Mouse (Mus musculus) splenic B cell, adult 2 months (primary cell): Measurements from ENCODE around the gene Il17c.

Source experiments
- DNase-seq: peaks from one replicate; pipeline ENCODE4 v3.0.0-alpha.2; 2011; ENCODE audit warnings: low read depth, low spot score
- H3K27me3 ChIP-seq: 2 replicates; pipeline ENCODE4 v1.6.1; 2012; ENCODE audit warnings: mild to moderate bottlenecking, low read length, moderate library complexity, mixed read lengths; ENCODE audit not compliant: control insufficient read depth, poor library complexity, insufficient read depth, severe bottlenecking
- H3K36me3 ChIP-seq: 2 replicates; pipeline ENCODE4 v1.6.1; 2012; ENCODE audit warnings: mild to moderate bottlenecking, low read length, moderate library complexity, mixed read lengths; ENCODE audit not compliant: control insufficient read depth, poor library complexity, insufficient read depth, severe bottlenecking

Il17c gene

DNA sequence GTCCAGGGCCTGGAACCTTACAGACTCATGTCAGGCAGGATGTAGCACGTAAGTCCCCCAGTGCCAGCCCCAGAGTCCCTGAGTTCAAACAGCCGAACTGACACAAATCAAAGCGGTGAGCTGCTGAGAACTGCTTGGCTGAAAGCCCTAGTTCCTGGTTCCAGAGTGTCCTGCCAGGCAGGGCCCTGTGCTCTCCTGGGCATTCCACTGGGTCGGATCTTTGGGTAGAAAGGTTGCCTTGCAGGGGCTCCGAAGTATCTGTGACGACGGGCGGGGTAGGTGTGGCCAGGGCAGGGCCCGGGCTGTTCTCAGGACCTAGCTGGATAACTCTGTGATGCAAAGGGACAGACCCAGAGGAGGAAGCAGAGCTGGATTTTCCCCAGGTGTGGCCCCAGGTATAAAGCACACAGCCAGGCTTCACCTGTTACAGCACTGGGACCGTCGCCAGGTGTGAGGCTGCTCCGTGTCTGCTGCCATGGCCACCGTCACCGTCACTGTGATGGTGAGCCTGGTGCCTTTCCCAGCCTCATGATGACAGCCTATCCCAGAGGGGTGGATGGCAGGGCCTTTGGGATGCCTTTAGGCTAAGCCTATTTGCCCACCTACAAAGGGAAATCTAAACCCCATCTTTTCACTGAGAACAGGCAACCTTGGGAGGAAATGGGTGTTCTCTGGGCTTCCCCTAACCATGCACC, at the start of gene Il17c:
Gene Il17c (plus strand): TSS at position 645 of the 695 bp plus-strand sequence.
- Histone ChIP-seq H3K36me3 (peaks cover 21% of the 10 kb centered on the region), H3K27me3 (no peaks in the 10 kb centered on the region)
- no peak for DNase-seq

DNA sequence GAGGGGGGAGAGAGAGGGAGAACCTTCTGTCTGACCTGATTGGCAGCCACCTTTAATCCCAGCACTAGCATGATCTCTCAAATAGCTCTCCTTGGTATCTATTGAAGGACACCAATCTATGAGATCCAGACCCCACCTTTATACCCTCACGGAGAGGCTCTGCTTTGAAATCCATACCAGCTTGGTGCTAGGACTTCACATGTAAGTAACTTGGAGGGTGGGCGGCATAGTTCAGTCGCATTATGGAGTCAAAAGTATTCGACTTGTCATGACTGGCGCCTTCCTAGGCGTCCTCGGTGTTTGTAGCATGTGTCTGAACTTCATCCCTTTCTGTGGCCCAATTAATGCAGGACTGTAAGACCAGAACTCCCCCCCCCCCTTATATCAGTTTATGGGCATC, 46.5 kb upstream of the Il17c start:
- DNase-seq, result no peak
- peaks cover 3% of the 10 kb centered on the region for H3K36me3 ChIP-seq
- H3K27me3 ChIP-seq, result no peaks in the 10 kb centered on the region

DNA sequence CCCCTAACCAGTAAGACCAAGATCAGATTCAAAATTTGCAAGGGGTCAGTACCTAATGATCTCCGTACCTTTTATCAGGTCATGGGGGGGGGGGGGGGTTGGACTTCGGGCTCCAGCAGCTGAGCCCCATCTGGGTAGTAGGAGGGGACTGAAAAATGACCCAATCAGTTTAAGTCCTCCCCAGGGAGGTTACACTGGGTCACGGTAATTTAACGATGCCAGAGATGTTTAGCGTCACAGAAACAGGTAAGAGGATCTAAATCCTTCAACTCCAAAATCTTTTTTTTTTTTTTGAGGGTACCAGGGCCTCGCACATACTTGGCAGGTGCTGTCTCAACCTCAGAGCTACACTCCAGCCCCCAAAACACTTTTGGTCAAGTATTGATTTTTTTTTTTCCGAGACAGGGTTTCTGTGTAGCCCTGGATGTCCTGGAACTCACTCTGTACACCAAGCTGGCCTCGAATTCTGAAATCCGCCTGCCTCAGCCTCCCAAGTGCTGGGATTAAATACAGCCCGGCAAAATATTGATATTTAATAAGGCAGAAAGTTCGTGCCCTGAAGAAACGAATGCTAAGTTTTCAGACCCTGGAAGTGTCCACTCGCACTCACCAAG, 46.0 kb upstream of the Il17c start:
- Histone ChIP-seq H3K36me3 (peaks cover 3% of the 10 kb centered on the region), H3K27me3 (no peaks in the 10 kb centered on the region)
- peak; percentile 23 for DNase-seq

DNA sequence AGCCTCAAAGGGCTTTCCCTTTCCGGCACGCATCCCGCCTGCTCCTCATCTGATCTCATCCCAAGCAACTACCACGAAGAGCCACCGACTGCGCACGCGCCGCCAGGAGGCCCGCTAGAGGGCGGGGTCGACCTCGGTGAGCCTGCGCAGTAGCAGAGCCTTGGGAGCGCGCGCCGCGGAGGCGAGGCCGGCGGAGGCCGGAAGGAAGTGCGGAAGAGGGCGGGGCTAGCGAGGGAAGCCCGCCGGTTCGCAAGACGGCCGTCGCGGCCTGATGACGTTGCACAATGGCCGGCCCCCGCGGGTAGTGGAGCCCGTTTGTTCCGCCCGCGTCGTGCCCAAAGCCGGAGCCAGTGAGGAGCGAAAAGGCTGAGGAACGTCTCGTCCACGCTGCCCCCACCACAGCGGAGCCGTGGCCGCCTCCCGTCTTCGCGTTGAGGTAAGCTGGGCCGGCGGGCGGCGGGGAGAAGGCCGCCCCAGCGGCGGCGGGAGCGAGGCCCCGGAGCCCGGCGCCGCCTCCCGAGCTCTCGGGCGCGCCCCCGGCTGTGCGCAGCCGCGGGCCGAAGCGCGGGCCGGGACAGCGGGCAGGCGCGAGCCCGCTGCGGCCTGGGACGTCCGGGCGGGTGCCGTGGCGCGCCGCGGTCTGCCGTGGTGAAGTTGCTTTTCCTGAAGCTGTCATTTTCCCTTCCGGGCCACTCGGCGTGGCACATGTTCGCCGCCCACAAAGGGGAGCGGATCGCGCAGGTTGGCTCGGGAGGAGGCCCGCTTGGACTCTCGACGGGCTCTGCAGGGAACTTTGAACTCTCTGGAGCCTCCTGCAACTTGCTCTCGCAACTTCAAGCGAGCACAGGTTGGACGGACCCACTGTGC, 45.2 kb upstream of the Il17c start, which contains the start of gene Zc3h18:
Gene Zc3h18 (plus strand): TSS at position 245 of the 867 bp plus-strand sequence.
- DNase-seq, result peak; percentile 99
- peaks cover 3% of the 10 kb centered on the region for H3K36me3 ChIP-seq

DNA sequence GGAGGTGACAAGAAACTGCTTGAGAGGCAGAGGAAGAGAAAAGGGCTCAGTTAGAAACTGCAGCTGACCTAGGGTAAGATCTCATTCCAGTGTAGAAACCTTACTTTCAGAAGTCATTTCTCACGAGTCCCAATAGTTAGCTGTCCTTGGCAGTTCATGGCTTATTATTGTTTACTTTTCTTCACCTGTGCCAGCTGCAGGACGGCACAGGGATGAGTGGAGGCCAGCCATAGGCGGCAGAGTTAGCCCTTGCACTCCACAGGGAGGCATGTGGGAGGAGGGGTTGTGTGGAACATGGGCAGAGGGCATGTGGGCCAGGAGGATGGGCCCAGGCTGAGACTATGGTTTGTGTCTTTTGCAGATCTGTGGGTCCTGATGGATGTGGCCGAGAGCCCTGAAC, 38.8 kb upstream of the Il17c start:
- no peaks in the 10 kb centered on the region for H3K27me3 ChIP-seq
- DNase-seq, result no peak
- H3K36me3 ChIP-seq, result peaks cover 5% of the 10 kb centered on the region

More for the DNA sequence above, 45.2 kb upstream of the Il17c start, which contains the start of gene Zc3h18:
- H3K27me3 ChIP-seq, result no peaks in the 10 kb centered on the region

DNA sequence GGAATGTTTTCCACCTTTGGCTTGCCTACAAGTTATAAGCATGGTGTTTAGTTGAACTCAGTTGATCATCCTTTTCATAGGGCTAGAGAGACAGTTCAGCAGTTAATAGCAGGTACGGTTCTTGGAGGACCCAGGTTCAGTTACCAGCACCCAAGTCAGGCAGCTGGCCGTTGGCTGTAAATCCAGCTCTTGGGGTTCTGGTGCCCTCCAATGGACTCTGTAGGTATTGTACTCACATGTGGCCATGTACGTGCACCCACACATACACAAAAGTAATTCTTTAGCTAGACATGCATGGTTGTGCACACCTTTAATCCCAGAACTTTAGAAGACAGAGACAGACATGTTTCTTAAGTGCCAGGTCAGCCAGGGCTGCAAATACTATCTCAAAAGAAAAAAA, 32.5 kb upstream of the Il17c start:
- DNase-seq, result peak; percentile 25
- peaks cover 11% of the 10 kb centered on the region for H3K36me3 ChIP-seq
- no peaks in the 10 kb centered on the region for H3K27me3 ChIP-seq

DNA sequence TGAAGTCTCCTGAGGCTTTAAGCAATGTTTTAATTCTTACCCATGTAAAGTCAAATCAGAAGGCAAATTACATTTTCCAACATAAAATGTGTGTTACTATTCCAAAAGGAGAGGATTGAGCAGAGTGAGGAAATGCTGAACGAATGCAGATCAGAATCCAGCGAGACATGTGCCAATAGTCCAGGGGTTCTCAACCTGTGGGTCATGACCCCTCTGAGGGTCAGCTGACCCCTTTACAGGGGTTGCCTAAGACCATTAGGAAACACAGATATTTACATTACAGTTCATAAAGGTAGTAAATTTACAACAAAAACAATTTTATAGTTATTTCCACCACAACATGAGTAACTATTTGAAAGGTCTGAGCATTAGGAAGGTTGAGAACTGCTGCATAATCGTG, 31.1 kb upstream of the Il17c start:
- no peak for DNase-seq
- no peaks in the 10 kb centered on the region for H3K27me3 ChIP-seq
- H3K36me3 ChIP-seq, result peaks cover 11% of the 10 kb centered on the region

DNA sequence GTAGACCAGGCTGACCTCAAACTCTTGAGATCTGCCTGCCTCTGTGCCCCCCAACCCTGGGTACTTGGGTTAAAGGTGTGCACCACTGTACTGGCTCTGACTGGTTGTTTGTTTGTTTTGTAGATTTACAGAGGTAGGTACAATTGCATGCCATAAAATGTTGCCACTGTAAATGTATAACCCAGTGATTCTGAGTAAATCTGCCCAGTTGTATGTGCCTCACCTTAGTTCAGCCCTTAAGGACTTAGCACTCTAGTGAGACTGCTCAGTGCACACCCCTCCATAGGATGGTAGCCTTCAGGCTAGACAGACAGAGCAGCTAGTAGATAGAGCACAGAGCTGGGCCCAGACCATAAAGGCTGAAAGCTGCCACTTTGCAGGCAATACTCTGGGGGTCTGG, 28.1 kb upstream of the Il17c start:
- peaks cover 9% of the 10 kb centered on the region for H3K36me3 ChIP-seq
- no peak for DNase-seq
- no peaks in the 10 kb centered on the region for H3K27me3 ChIP-seq

DNA sequence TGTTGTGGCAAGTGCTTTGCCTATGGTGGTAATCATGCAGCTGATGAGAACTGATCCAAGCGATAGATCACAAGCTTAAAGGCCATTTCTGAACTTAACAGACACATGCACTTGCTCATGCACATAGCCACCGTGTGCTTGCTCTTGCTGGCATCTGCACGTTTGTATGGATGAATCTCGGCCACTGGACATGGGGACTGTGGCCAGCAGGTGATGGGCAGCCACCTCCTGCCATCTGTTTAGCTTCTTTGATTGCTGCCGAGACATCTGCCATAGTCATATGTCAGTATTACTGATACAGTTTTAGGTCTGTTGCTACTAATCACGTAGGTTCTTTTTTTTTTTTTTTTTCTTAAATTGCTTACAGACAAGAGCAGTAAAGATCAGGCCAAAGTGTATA, 26.5 kb upstream of the Il17c start:
- Histone ChIP-seq H3K36me3 (peaks cover 7% of the 10 kb centered on the region), H3K27me3 (no peaks in the 10 kb centered on the region)
- no peak for DNase-seq

DNA sequence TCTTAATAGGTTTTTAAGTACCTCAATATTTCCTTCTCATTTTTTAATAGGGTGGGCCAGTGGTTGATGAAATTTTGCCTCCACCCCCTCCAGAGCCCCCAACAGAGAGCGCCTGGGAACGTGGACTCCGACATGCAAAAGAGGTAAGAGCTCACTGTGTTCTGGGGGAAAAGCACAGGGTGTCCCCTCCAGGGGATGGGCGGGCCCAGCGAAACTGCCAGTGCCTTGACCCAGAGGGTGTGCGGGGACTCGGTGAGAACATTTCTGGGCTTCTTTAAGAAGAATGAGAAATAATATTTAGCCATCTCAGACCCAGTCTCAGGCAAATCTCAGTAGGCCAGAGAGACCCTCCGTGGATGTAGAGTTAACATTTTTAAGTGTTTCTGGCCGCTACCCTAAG, 23.6 kb upstream of the Il17c start:
- Histone ChIP-seq H3K36me3 (peaks cover 12% of the 10 kb centered on the region), H3K27me3 (no peaks in the 10 kb centered on the region)
- no peak for DNase-seq

DNA sequence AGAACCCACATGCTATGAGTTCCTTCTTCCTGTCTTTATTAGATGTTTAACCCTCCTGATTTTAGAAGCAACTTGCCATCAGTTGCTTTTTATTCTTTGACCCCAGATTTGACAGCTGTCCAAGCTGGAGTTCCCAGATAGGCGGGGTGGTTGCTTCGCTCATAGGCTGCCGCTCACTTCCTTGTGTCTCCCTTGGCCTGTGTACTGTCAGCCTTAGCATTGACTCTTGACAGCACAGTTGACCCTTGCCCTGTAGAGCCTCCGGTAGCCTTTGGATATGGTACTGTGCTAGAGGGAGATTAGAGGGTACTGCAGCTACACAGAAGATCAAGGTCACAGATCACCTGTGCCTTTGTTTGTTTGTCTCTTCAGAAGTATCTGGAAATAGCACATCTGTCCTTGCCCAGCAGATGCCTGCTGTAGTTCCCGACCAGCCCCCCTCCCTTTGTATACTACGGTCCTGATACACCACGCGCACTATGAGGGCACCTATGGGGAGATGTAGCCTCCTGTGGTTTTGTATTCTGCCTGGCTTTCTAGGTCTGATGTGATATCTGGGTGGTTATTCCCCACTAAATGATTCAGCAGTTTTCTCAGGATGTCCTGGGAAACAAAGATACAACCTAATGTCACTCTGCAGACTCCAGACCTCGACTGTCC, 16.5 kb upstream of the Il17c start:
- DNase-seq, result no peak
- Histone ChIP-seq H3K36me3 (peaks cover 19% of the 10 kb centered on the region), H3K27me3 (no peaks in the 10 kb centered on the region)

DNA sequence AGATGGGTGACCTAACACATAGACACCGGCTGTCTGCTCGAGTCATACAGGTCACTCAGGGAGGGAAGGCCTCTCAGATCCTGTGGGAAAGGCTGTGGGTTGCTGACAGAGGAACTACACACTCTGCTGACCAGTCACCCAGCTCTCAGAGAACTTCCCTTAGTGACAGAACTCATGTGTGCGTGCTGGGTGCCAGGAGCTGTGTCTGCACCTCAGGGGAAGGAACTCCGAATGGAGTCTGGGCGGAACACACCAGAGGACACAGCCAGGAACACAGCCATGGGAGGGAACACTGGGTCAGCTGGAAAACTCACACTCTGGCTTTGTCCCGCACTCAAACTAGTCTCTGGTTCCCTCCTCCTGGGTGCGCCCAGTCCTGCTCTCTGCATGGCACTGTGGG, 14.1 kb upstream of the Il17c start:
- H3K36me3 ChIP-seq, result peaks cover 14% of the 10 kb centered on the region
- no peaks in the 10 kb centered on the region for H3K27me3 ChIP-seq
- DNase-seq, result no peak

DNA sequence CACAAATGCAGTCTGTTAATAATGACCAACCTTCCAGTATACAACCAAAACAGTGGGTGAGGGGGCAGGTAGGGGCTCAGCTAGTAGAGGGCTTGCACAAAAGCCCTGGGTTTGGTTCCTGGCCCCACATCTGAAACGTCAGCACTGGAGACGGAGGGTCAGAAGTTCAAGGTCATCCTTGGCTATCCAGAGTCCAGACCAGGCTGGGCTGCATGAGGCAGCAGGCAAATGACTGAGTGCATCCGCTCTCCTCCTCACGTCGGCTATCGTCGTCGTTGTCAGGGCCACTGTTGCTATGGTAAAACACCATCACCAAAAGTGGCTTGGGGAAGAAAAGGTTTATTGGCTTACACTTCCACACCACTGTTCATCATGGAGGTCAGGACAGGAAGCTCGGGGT, 7.5 kb upstream of the Il17c start:
- Histone ChIP-seq H3K27me3 (no peaks in the 10 kb centered on the region), H3K36me3 (peaks cover 7% of the 10 kb centered on the region)
- DNase-seq, result no peak

DNA sequence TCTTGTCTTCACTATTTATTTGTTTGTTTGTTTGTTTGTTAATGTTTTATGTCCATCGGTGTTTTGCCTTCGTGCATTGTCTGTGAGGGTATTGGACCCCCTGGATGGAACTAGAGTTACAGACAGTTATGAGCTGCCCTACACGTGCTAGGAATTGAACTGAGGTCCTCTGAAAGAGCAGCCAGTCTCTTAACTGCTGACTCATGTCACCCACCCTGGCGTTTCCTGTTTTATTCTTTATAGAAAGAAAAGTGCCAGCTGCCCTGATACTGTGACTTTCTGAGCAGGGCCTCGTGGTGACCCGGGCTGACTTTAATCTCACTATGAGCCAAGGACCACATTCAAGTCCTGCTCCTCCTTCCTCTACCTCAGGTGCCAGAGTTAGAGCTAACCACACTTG, 6.3 kb upstream of the Il17c start:
- Histone ChIP-seq H3K27me3 (no peaks in the 10 kb centered on the region), H3K36me3 (peaks cover 4% of the 10 kb centered on the region)
- DNase-seq, result no peak
